Mouse (Mus musculus) liver, embryonic 14.5 days (tissue): Measurements from ENCODE around the gene Celsr2. TPM values are rescaled to one million over a fixed set of nuclear protein-coding genes. Genes with fewer than 3 reads are reported as not detected.

Experiments used
- ATAC-seq: fragments of 200-750 bp; cut with Nextera tagmentation; 2 replicates; pipeline ENCODE4 v1.8.0; 2017; ENCODE audit warnings: moderate number of reproducible peaks, mild to moderate bottlenecking, moderate library complexity; ENCODE audit not compliant: insufficient read depth
- DNase-seq, 3 experiments: peaks; one replicate each; pipeline ENCODE4 v3.0.0-alpha.2; 2012 to 2013; ENCODE audit warnings: low read depth in 3 of 3, low spot score in 3 of 3
- H3K27ac ChIP-seq: fragments of 300-500 bp; sonication (generic); 2 replicates; pipeline ENCODE4 v1.5.1; 2014; ENCODE audit warnings: moderate library complexity, mild to moderate bottlenecking, control low read depth, inconsistent platforms
- H3K27me3 ChIP-seq: fragments of 300-500 bp; sonication (generic); 2 replicates; pipeline ENCODE4 v1.6.1; 2014; ENCODE audit warnings: mild to moderate bottlenecking, low read length, moderate library complexity; ENCODE audit not compliant: control insufficient read depth, insufficient read depth
- H3K36me3 ChIP-seq: fragments of 300-500 bp; sonication (generic); replicated peaks from 2 replicates; pipeline ENCODE4 v1.6.1; 2014; ENCODE audit warnings: low read depth; ENCODE audit not compliant: control insufficient read depth, insufficient read depth
- H3K4me1 ChIP-seq, 2 experiments: fragments of 200-500 bp in 1 of 2; fragments of 300-500 bp in 1 of 2; sonication (generic) in 1 of 2; replicated peaks; 2 replicates each; pipeline ENCODE4 v1.6.1; 2012 to 2014; ENCODE audit warnings: antibody characterized with exemption in 1 of 2, inconsistent platforms in 1 of 2, low read length in 1 of 2; ENCODE audit not compliant: control insufficient read depth in 2 of 2, insufficient read depth in 2 of 2
- H3K4me2 ChIP-seq: fragments of 300-500 bp; sonication (generic); 2 replicates; pipeline ENCODE4 v1.6.1; 2014; ENCODE audit warnings: low read depth, mild to moderate bottlenecking, control low read depth, moderate library complexity
- H3K4me3 ChIP-seq, 2 experiments: fragments of 200-500 bp in 1 of 2; fragments of 300-500 bp in 1 of 2; sonication (generic) in 1 of 2; 2 replicates each; pipeline ENCODE4 v1.5.1; 2012 to 2014; ENCODE audit warnings: low read depth in 2 of 2, low read length in 2 of 2, mild to moderate bottlenecking in 2 of 2, control low read depth in 1 of 2, inconsistent platforms in 1 of 2, moderate library complexity in 1 of 2; ENCODE audit not compliant: insufficient read depth in 1 of 2
- H3K9ac ChIP-seq: fragments of 300-500 bp; sonication (generic); replicated peaks from 2 replicates; pipeline ENCODE4 v1.6.1; 2014; ENCODE audit warnings: mild to moderate bottlenecking, control low read depth, moderate library complexity
- H3K9me3 ChIP-seq: fragments of 300-500 bp; sonication (generic); 2 replicates; pipeline ENCODE4 v1.6.1; 2016; ENCODE audit warnings: low read length, mixed read lengths; ENCODE audit not compliant: control insufficient read depth
- CTCF ChIP-seq: IDR thresholded peaks from 2 replicates; pipeline ENCODE4 v1.5.1; 2016; ENCODE audit warnings: antibody characterized with exemption, low read depth, control low read depth
- EP300 ChIP-seq: IDR thresholded peaks from 2 replicates; pipeline ENCODE4 v1.6.1; 2016; ENCODE audit warnings: antibody characterized with exemption, low read depth
- whole genome bisulfite sequencing: fragments of 180-500 bp; shearing (Covaris S2); extraction: QIAGEN DNeasy Blood & Tissue Kit; methylation state at CpG from one replicate; pipeline ENCODE4 v1.1.7; 2014; ENCODE audit not compliant: insufficient replicate concordance; 5-methylcytosine and 5-hydroxymethylcytosine counted together
- polyA plus RNA-seq, 2 experiments: library from polyadenylated mRNA; depleted of rRNA in 1 of 2; stranded (reverse) in 1 of 2; unstranded in 1 of 2; fragments of >200 nt; fragmentation: Nextera tagmentation in 1 of 2; extraction: Ambion mirVana in 1 of 2; gene quantifications; 2 replicates each; pipeline versions ENCODE4 v1.2.1 to v1.2.3; 2012 to 2014

Gene Celsr2
- polyA plus RNA-seq, 2 experiments, result 0.22 to 0.38 TPM

GRCm38 (mm10) chr3:108433881-108434495, 18.6 kb upstream of the Celsr2 start:
- Histone ChIP-seq H3K9ac (no peak overlapping the region), H3K4me1 (no peaks in the 10 kb centered on the region), H3K9me3 (no peaks in the 10 kb centered on the region), H3K4me3 (no peak overlapping the region), H3K4me2 (no peak overlapping the region), H3K36me3 (peaks cover 62% of the 10 kb centered on the region), H3K27me3 (no peaks in the 10 kb centered on the region), H3K27ac (no peak overlapping the region)
- ATAC-seq (no peak), DNase-seq (no peak)
- WGBS, result 77% methylated on average over 19 of the region's 19 CpGs
- TF ChIP-seq EP300, result no peak
- no peak for TF ChIP-seq CTCF

GRCm38 (mm10) chr3:108433188-108433880, 18.0 kb upstream of the Celsr2 start:
- H3K4me1 ChIP-seq, result no peaks in the 10 kb centered on the region
- H3K27ac ChIP-seq, result no peak overlapping the region
- no peak overlapping the region for H3K4me3 ChIP-seq
- H3K27me3 ChIP-seq, result no peaks in the 10 kb centered on the region
- ATAC-seq (no peak), DNase-seq (no peak)
- TF ChIP-seq EP300 (no peak), CTCF (no peak)
- 89% methylated on average over 18 of the region's 18 CpGs for WGBS
- no peak overlapping the region for H3K4me2 ChIP-seq
- no peaks in the 10 kb centered on the region for H3K9me3 ChIP-seq
- peaks cover 69% of the 10 kb centered on the region for H3K36me3 ChIP-seq
- no peak overlapping the region for H3K9ac ChIP-seq

- H3K36me3 ChIP-seq, result peaks cover 75% of the 10 kb centered on the region
- no peak for ATAC-seq
- 87% methylated on average over 13 of the region's 13 CpGs for WGBS
Measured at GRCm38 (mm10) chr3:108432542-108433187, 17.3 kb upstream of the Celsr2 start.

GRCm38 (mm10) chr3:108425624-108426018, 10.3 kb upstream of the Celsr2 start:
- ATAC-seq (no peak), DNase-seq (no peak)
- 81% methylated on average over 6 of the region's 6 CpGs for WGBS
- Histone ChIP-seq H3K4me2 (no peak overlapping the region), H3K36me3 (peaks cover 43% of the 10 kb centered on the region), H3K4me3 (no peak overlapping the region), H3K9ac (no peak overlapping the region), H3K27ac (no peak overlapping the region), H3K4me1 (peaks cover 2 to 3% of the 10 kb centered on the region in 2 experiments; a peak in 2 of 4 replicates), H3K27me3 (no peaks in the 10 kb centered on the region), H3K9me3 (no peaks in the 10 kb centered on the region)
- TF ChIP-seq CTCF, result no peak
- no peak for TF ChIP-seq EP300

More at GRCm38 (mm10) chr3:108432542-108433187, 17.3 kb upstream of the Celsr2 start:
- Histone ChIP-seq H3K9me3 (no peaks in the 10 kb centered on the region), H3K27me3 (no peaks in the 10 kb centered on the region), H3K27ac (no peak overlapping the region), H3K4me3 (no peak overlapping the region), H3K9ac (no peak overlapping the region), H3K4me2 (no peak overlapping the region), H3K4me1 (no peaks in the 10 kb centered on the region)
- TF ChIP-seq CTCF, result no peak
- TF ChIP-seq EP300, result no peak
- DNase-seq, result no peak

- no peak for DNase-seq
- Histone ChIP-seq H3K36me3 (peaks cover 43% of the 10 kb centered on the region), H3K4me2 (no peak overlapping the region), H3K9me3 (no peaks in the 10 kb centered on the region), H3K4me3 (no peak overlapping the region), H3K27me3 (no peaks in the 10 kb centered on the region), H3K9ac (no peak overlapping the region), H3K27ac (no peak overlapping the region), H3K4me1 (peaks cover 2 to 3% of the 10 kb centered on the region in 2 experiments; a peak in 2 of 4 replicates)
- ATAC-seq, result no peak
- WGBS, result 82% methylated on average over 7 of the region's 7 CpGs
- no peak for TF ChIP-seq CTCF
Measured at GRCm38 (mm10) chr3:108424944-108425623, 9.7 kb upstream of the Celsr2 start.
